Mouse (Mus musculus) adrenal gland, postnatal 36 days (tissue): ENCODE results near the gene Map3k4. TPM values are rescaled to one million over a fixed set of nuclear protein-coding genes. Genes with fewer than 3 reads are reported as not detected.

Experiments used
- DNase-seq, 2 experiments: peaks; one replicate each; pipeline ENCODE4 v3.0.0; 2021; ENCODE audit warnings: mixed read lengths in 1 of 2
- total RNA-seq, 2 experiments: library from RNA; stranded (reverse); gene quantifications; 2 replicates each; pipeline ENCODE4 v1.2.3; 2021

Map3k4 gene
- total RNA-seq, 2 experiments from 2014 or later: 20.1 to 27.4 TPM

DNA sequence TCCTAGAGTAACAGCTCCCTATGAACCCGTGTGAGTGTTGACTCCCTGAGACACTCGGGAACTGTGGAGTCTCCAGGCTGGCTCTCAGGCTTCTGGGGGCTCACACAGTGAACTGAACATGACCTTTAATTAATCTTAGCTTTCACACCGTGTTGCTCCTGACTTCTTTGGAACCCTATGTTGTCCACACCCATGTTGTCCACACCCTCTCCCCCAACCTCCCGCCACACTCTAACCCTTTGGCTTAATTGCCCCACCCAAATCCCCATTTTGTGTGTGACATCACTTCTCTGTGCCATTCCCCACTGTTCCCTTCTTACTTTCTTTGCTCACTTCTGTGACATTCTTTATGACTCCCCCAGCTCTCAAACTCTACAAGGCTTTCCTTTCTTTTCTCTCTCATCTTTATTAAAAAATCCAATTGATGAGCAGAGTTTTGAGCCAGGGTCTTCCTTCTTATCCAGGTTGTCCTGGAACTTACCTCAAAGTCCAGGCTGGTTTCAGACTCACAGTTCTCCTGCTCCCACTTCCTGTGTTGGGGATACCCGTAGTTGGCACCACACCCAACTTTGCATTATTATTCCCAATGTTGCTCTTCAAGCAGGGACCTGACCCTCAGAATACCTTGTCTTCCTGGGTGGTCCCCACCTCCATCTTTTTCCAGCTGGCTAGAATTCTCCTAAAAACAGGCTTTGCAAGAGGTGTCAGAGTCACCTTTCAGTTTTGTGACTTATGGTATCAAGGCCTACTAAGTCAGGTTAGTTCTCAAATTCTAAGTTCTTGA, 135.7 kb downstream of the Map3k4 start:
- no peak for DNase-seq

DNA sequence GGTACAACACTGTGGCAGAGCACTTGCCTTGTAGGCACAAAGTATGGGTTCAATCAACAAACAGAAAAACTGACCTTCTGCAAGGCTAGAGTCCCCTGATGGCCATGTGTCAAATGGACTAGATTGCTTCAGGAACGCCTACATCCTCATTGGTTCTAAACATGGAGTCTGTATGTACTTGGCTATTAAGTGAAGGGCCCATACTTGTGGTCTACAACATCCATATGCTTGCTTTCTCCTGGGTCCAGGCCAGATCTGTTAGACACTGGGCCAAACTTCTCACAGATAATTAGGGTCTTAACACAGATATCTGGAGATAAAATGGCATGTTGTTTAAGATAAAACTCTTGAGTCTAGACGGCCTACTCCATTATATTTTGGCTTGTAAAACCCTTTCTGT, 138.8 kb downstream of the Map3k4 start:
- DNase-seq: no peak

DNA sequence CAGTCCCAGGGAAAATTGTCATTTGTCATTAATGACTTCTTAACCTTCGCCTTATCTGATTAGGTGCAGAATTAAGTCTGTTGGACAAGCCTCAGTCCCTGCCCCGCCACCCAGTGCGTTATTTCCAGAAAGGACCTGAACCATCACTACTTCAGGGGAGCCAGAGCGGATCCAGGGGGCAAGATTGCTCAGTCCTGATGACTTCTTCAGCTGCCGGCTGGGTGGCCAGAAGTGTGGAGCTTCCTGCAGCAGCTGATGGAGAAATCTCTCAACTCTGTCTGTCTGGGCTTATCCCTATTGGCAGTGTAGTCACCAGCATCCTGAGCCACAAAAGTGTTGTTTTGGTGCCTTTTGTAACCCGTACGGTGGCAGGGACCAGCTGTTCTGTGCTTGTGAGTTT, 139.3 kb downstream of the Map3k4 start:
- DNase-seq: no peak

Other genes with a start within 250 kb of the Map3k4 start
- gene Agpat4, start 200.1 kb downstream of the Map3k4 start, total RNA-seq: 10 to 100 TPM; 40.7 to 66.7 TPM
- under 1 TPM in 1 of 2 experiments, not detected in 1; 0.63 TPM for gene Plg, start 59.8 kb upstream of the Map3k4 start, total RNA-seq
- 1 to 10 TPM; 7.2 to 9.1 TPM for gene Slc22a3, start 188.9 kb upstream of the Map3k4 start, total RNA-seq